Mouse (Mus musculus): ENCODE results near the gene Speg. TPM values are rescaled to one million over a fixed set of nuclear protein-coding genes. Genes with fewer than 3 reads are reported as not detected.

Speg gene
- total RNA-seq, 2 experiments from 2014 or later: 104 to 112 TPM

DNA sequence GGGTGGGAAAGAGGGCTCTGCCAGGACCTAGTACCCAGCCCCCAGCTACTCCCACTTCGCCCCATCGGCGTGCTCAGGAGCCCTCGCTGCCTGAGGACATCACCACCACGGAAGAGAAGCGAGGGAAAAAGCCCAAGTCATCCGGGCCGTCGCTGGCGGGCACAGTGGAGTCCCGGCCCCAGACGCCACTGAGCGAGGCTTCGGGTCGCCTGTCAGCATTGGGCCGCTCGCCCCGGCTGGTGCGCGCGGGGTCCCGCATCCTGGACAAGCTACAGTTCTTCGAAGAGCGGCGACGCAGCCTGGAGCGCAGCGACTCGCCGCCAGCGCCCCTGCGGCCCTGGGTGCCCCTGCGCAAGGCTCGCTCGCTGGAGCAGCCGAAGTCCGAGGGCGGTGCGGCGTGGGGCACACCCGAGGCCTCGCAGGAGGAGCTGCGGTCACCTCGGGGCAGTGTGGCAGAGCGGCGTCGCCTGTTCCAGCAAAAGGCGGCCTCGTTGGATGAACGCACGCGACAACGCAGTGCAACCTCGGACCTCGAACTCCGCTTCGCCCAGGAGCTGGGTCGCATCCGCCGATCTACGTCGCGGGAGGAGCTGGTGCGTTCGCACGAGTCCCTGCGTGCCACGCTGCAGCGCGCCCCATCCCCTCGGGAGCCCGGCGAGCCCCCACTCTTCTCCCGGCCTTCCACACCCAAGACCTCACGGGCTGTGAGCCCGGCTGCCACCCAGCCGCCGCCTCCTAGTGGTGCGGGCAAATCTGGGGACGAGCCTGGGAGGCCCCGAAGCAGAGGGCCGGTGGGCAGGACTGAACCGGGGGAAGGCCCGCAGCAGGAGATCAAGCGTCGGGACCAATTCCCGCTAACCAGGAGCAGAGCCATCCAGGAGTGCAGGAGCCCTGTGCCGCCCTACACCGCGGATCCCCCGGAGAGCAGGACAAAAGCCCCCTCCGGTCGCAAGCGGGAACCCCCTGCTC lies 13.1 kb downstream of the Speg start:
- intact Hi-C loops (cut with DNase I): no loop called here
- DNase-seq: no peak

DNA sequence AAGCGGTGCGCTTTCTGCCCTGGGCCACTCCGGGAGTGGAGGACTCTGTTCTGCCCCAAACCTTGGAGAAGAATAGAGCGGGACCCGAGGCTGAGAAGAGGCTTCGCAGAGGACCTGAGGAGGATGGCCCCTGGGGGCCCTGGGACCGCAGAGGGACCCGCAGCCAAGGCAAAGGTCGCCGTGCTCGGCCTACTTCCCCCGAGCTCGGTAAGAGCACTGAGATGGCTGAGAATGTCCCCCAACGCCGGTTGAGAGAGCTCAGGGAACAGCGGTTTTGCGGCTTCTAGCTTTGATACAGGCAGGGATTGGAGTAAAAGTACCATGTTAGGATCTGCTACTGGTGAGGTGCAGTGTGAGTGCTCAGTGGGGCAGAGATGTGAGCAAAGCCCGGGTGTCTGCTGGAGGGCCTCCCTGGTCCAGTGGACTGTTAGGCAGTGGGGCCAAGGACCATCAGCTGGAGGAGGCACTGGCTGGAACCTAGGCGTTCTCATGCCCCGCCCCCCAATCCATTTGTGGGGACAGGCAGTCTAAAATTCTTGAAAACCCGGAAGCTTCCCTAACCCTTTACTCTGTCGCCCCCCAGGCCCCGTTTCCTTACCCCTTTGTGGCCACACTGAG lies 13.9 kb downstream of the Speg start:
- intact Hi-C loops (cut with DNase I): no loop called here
- no peak for DNase-seq

DNA sequence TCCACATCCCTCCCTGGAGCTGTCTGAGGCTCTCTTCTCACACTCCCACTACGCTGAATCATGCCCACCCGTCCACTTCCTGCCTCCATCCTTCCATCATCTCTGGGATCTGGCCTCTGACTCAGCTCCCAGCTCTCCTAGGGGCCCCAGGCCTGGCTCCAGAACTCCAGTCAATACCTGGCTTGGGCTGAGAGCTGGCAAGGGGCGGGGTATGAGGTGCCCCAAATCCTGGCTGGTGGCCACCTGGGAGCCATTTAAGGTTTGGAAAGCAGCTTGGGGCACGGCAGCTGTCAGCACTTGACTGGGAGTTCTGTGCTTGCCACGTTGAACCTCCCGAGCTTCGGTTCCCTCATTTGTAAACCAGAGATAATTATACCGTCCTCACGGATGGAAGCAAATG lies 18.0 kb downstream of the Speg start:
- DNase-seq: peak; percentile 91 to 93
- intact Hi-C loops (cut with DNase I): no loop called here

- DNase-seq: no peak
- intact Hi-C loops (cut with DNase I): loop anchor here (2.0 kb wide), 1 partner anchor 17 kb away; no protein-coding TSS in a partner anchor
Measured at GRCm38 (mm10) chr1:75393846-75394245, 18.7 kb downstream of the Speg start.

GRCm38 (mm10) chr1:75398761-75399402 lies 23.8 kb downstream of the Speg start:
- peak; percentile 91 to 94 for DNase-seq
- intact Hi-C loops (cut with DNase I): no loop called here

- peak; percentile 89 to 91 for DNase-seq
- intact Hi-C loops (cut with DNase I): no loop called here
Measured at GRCm38 (mm10) chr1:75399755-75400492, 24.8 kb downstream of the Speg start.

GRCm38 (mm10) chr1:75400493-75401115 lies 25.5 kb downstream of the Speg start:
- intact Hi-C loops (cut with DNase I): no loop called here
- DNase-seq: no peak

DNA sequence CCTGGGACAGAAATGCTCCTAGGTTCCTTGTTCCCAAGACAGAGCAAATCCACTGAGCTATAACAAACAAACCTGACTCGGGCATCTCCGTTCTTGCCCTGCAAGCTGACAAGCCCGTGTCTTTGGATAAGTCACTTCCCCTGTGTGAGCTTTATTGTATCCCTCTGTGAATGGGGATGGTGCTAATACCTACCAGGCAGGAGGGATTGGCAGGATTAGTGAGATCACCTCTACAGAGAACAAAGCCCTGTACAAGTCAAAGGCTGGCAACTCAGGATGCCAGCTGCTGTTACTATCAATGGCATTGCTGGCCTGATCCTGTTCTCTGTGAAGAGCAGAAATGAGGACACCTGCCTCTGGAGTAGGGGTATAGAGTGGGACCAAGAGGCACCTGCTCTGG lies 30.4 kb downstream of the Speg start:
- intact Hi-C loops (cut with DNase I): loop anchor here (5.0 kb wide), 1 partner anchor 33 kb away; no protein-coding TSS in a partner anchor
- no peak for DNase-seq

DNA sequence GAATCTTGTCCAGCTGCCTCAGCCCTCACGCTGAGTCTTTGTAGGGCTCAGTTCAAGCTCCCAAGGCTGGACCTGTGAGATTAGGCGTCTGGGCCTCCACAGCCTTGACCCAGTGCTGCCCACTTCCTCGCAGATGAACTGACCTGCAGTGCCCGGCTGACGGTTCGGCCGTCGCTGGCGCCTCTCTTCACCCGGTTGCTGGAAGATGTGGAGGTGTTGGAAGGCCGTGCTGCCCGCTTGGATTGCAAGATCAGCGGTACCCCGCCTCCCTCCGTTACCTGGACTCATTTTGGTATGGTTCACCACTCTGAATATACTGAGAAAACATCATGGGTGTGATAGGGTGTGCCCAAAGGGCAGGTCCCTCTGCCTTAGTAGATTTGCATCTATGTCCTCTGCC lies 31.1 kb downstream of the Speg start:
- intact Hi-C loops (cut with DNase I): loop anchor here (5.0 kb wide), 1 partner anchor 34 kb away; no protein-coding TSS in a partner anchor
- DNase-seq: no peak

- intact Hi-C loops (cut with DNase I): loop anchor here (5.0 kb wide), 1 partner anchor 35 kb away; no protein-coding TSS in a partner anchor
- no peak for DNase-seq
Measured at GRCm38 (mm10) chr1:75407056-75407455, 32.0 kb downstream of the Speg start.

- intact Hi-C loops (cut with DNase I): loop anchor here (5.0 kb wide), 1 partner anchor 36 kb away; no protein-coding TSS in a partner anchor
- no peak for DNase-seq
Measured at GRCm38 (mm10) chr1:75408210-75408609, 33.1 kb downstream of the Speg start.

GRCm38 (mm10) chr1:75409950-75410349 lies 34.9 kb downstream of the Speg start:
- DNase-seq: no peak
- intact Hi-C loops (cut with DNase I): loop anchor here (5.0 kb wide), 1 partner anchor 38 kb away; no protein-coding TSS in a partner anchor

- DNase-seq: no peak
- intact Hi-C loops (cut with DNase I): no loop called here
Measured at GRCm38 (mm10) chr1:75412196-75412595, 37.1 kb downstream of the Speg start.

DNA sequence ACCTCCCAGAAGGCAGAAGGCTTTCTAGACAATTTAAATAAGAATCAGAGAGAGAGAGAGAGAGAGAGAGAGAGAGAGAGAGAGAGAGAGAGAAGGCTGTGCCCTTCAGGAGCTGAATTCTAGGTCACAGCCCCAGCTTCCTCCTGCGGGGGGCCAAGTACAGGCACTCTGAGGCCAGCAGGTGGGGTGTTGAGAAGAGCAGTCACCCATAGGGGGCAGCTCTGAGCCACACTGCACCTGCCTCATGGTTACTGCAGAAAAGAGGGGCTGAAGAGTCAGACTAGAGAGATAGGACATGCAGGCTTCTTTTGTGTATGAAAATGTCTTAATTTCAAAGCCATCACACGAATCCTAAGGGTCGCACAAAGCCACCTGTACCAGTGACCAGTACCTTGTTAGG lies 38.7 kb downstream of the Speg start:
- peak; percentile 60 to 66 for DNase-seq
- intact Hi-C loops (cut with DNase I): no loop called here

- DNase-seq: no peak
- intact Hi-C loops (cut with DNase I): loop anchor here (2.0 kb wide), 1 partner anchor 45 kb away; no protein-coding TSS in a partner anchor
Measured at GRCm38 (mm10) chr1:75421794-75422193, 46.7 kb downstream of the Speg start.

GRCm38 (mm10) chr1:75422216-75422822 lies 47.2 kb downstream of the Speg start:
- intact Hi-C loops (cut with DNase I): loop anchor here (2.0 kb wide), 1 partner anchor 44 kb away; no protein-coding TSS in a partner anchor
- no peak for DNase-seq

DNA sequence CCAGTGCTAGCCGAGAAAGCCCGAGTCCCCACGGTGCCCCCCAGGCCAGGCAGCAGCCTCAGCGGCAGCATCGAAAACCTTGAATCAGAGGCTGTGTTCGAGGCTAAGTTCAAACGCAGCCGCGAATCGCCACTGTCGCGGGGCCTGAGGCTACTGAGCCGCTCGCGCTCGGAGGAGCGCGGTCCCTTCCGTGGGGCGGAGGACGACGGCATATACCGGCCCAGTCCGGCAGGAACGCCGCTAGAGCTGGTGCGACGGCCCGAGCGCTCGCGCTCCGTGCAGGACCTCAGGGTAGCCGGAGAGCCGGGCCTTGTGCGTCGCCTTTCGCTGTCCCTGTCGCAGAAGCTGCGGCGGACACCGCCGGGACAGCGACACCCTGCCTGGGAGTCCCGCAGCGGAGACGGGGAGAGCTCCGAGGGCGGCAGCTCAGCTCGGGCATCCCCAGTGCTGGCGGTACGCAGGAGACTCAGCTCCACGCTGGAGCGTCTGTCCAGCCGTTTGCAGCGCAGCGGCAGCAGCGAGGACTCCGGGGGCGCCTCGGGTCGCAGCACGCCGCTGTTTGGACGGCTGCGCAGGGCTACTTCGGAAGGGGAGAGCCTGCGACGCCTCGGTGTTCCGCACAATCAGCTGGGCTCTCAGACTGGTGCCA lies 47.9 kb downstream of the Speg start:
- DNase-seq: no peak
- intact Hi-C loops (cut with DNase I): loop anchor here (2.0 kb wide), 1 partner anchor 44 kb away; no protein-coding TSS in a partner anchor

DNA sequence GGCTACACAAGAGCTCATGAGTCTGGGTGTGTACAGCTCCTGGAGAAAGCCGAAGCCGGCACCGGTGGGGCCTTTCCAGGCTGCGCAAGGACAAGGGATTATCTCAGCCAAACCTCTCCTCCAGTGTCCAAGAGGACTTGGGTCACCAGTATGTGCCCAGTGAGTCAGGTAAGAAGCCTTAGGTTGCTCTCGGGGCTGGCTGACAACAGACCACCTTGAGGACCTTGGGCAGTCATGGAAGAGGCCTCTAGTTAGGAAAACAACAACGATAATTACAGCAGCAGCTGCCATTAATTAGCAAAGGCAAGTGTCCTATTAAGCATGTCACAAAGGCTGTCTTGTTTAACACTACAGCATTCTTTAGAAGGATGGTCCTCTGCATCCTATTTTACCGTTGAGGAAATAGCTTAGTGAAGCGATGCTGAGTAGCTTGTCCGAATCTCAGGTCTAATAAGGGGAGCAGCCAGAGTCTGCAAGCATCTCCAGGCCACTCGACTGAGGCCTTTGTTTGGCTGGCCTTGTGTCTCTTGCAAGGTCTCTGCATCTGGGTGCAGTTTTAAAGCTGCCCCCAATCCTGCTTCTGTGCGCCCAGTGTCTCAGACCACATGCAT lies 48.8 kb downstream of the Speg start:
- no peak for DNase-seq
- intact Hi-C loops (cut with DNase I): loop anchor here (2.0 kb wide), 1 partner anchor 43 kb away; no protein-coding TSS in a partner anchor

All from heart, postnatal 10 days (tissue).